Mouse (Mus musculus): ENCODE data around the gene Mme. TPM values are rescaled to one million over a fixed set of nuclear protein-coding genes. Genes with fewer than 3 reads are reported as not detected.

Mme gene
- total and polyA plus RNA-seq, 2 experiments from 2014 or later = 2.6 to 7.8 TPM

DNA sequence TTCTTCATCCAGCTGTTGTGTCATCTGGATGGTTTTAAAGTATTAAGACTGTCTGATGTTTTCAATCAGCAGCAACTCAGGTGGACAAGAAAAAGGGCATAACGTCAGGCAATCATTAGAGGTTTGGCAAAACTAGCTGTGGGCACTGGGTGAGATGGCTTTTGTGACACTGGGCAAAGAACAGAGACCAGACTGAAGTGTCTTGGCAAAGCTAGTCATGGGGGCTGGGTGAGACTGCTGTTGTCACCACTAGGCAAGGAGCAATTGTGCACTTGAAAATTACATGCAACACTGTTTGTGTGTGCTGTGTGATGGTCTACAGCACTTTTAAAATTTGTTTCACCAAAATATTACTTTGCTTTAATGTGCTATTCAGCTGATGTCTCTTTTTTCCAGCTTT is 175.9 kb downstream of the Mme start:
- 78% methylated on average over 1 of the region's 1 CpGs for WGBS
- Histone ChIP-seq H3K27me3 (ENCODE audit: insufficient read depth, low read length) (no peaks in the 10 kb centered on the region), H3K9me3 (ENCODE audit: low read length) (no peaks in the 10 kb centered on the region), H3K4me2 (ENCODE audit: low read depth) (no peak overlapping the region), H3K4me1 (ENCODE audit: insufficient read depth) (no peaks in the 10 kb centered on the region), H3K9ac (no peak overlapping the region), H3K27ac (ENCODE audit: low read depth, low read length) (no peak overlapping the region), H3K36me3 (ENCODE audit: insufficient read depth) (no peaks in the 10 kb centered on the region), H3K4me3 (ENCODE audit: low read depth, low read length) (no peak overlapping the region)
- ATAC-seq (no peak), DNase-seq (no peak)
- TF ChIP-seq CTCF (IDR thresholded peaks at IDR 0.05; ENCODE audit: low read depth) = no peak

GRCm38 (mm10) chr3:63417758-63418157 is 176.4 kb downstream of the Mme start:
- Histone ChIP-seq H3K4me1 (ENCODE audit: insufficient read depth) (no peaks in the 10 kb centered on the region), H3K4me2 (ENCODE audit: low read depth) (no peak overlapping the region), H3K9me3 (ENCODE audit: low read length) (no peaks in the 10 kb centered on the region), H3K9ac (no peak overlapping the region), H3K27ac (ENCODE audit: low read depth, low read length) (no peak overlapping the region), H3K27me3 (ENCODE audit: insufficient read depth, low read length) (no peaks in the 10 kb centered on the region), H3K4me3 (ENCODE audit: low read depth, low read length) (no peak overlapping the region), H3K36me3 (ENCODE audit: insufficient read depth) (no peaks in the 10 kb centered on the region)
- DNase-seq (no peak), ATAC-seq (no peak)
- TF ChIP-seq CTCF (IDR thresholded peaks at IDR 0.05; ENCODE audit: low read depth) = no peak

DNA sequence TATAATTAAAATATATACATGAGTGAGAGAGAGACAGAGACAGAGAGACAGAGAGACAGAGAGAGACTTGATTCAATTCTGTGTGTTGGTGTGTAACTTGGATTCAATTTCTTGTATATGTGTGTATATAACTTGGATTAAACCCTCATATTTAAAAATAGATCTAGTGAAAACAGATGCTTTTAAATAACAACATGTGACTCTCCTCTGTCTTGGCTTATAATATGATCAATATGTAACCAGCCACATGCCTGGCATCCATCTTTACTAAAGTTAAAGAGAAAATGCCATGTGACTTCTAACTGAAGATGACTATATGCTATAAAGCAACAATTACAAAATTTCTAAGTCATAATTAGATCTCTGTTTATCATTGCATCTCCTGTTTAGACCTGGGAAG is 182.2 kb downstream of the Mme start:
- Histone ChIP-seq H3K4me3 (ENCODE audit: low read depth, low read length) (no peak overlapping the region), H3K27ac (ENCODE audit: low read depth, low read length) (no peak overlapping the region), H3K9me3 (ENCODE audit: low read length) (no peaks in the 10 kb centered on the region), H3K4me2 (ENCODE audit: low read depth) (no peak overlapping the region), H3K4me1 (ENCODE audit: insufficient read depth) (no peaks in the 10 kb centered on the region), H3K9ac (no peak overlapping the region), H3K36me3 (ENCODE audit: insufficient read depth) (no peaks in the 10 kb centered on the region), H3K27me3 (ENCODE audit: insufficient read depth, low read length) (no peaks in the 10 kb centered on the region)
- ATAC-seq (peak; percentile 53; the same call in 1 of the 2 replicates), DNase-seq (no peak)
- TF ChIP-seq CTCF (IDR thresholded peaks at IDR 0.05; ENCODE audit: low read depth) = no peak

Other genes with a start within 250 kb of the Mme start
- not detected in 2 replicates for gene Gm34302, start 242.3 kb downstream of the Mme start, total RNA-seq (2014; rRNA removed)
- gene Gm34302, start 242.3 kb downstream of the Mme start, polyA plus RNA-seq (2015; fragmentation: Nextera tagmentation; extraction: Ambion mirVana) = not detected in 2 replicates